Mouse (Mus musculus) heart, embryonic 14.5 days (tissue): ENCODE data around the gene D17Wsu92e. TPM values are rescaled to one million over a fixed set of nuclear protein-coding genes. Genes with fewer than 3 reads are reported as not detected.

Experiments
- ATAC-seq: fragments of 200-750 bp; cut with Nextera tagmentation; 2 replicates; pipeline ENCODE4 v1.8.0; 2017; ENCODE audit warnings: low read depth, moderate TSS enrichment; ENCODE audit not compliant: insufficient number of reproducible peaks, insufficient read depth, low FRiP score
- H3K27ac ChIP-seq, 2 experiments: fragments of 200-500 bp in 1 of 2; fragments of 300-500 bp in 1 of 2; sonication (generic) in 1 of 2; replicated peaks in 1 of 2; 2 replicates each; pipeline ENCODE4 v1.5.1; 2012 to 2014; ENCODE audit warnings: low read depth in 2 of 2, low read length in 2 of 2, control low read depth in 1 of 2, mild to moderate bottlenecking in 1 of 2, mixed read lengths in 1 of 2; ENCODE audit not compliant: control insufficient read depth in 1 of 2, insufficient read depth in 1 of 2
- H3K27me3 ChIP-seq: fragments of 300-500 bp; sonication (generic); 2 replicates; pipeline ENCODE4 v1.6.1; 2014; ENCODE audit warnings: mild to moderate bottlenecking, low read length, control low read depth; ENCODE audit not compliant: control insufficient read depth, insufficient read depth
- H3K36me3 ChIP-seq: fragments of 300-500 bp; sonication (generic); 2 replicates; pipeline ENCODE4 v1.6.1; 2014; ENCODE audit warnings: mild to moderate bottlenecking, control low read depth, low read length, mixed read lengths; ENCODE audit not compliant: control insufficient read depth, insufficient read depth
- H3K4me1 ChIP-seq, 2 experiments: fragments of 200-500 bp in 1 of 2; fragments of 300-500 bp in 1 of 2; sonication (generic) in 1 of 2; 2 replicates each; pipeline ENCODE4 v1.6.1; 2012 to 2014; ENCODE audit warnings: low read length in 2 of 2, control low read depth in 1 of 2, mixed read lengths in 1 of 2; ENCODE audit not compliant: control insufficient read depth in 2 of 2, insufficient read depth in 2 of 2
- H3K4me2 ChIP-seq: fragments of 300-500 bp; sonication (generic); 2 replicates; pipeline ENCODE4 v1.6.1; 2014; ENCODE audit warnings: mild to moderate bottlenecking, low read length
- H3K4me3 ChIP-seq, 2 experiments: fragments of 200-500 bp in 1 of 2; fragments of 300-500 bp in 1 of 2; sonication (generic) in 1 of 2; 2 replicates each; pipeline ENCODE4 v1.5.1; 2012 to 2014; ENCODE audit warnings: low read length in 2 of 2, mild to moderate bottlenecking in 2 of 2, control low read depth in 1 of 2, low read depth in 1 of 2, moderate library complexity in 1 of 2; ENCODE audit not compliant: control insufficient read depth in 1 of 2, insufficient read depth in 1 of 2
- H3K9ac ChIP-seq: fragments of 300-500 bp; sonication (generic); 2 replicates; pipeline ENCODE4 v1.6.1; 2014; ENCODE audit warnings: mild to moderate bottlenecking, low read length
- H3K9me3 ChIP-seq: fragments of 300-500 bp; sonication (generic); 2 replicates; pipeline ENCODE4 v1.6.1; 2016; ENCODE audit warnings: low read length, control low read depth; ENCODE audit not compliant: control insufficient read depth
- WGBS: fragments of 180-500 bp; shearing (Covaris S2); extraction: QIAGEN DNeasy Blood & Tissue Kit; methylation state at CpG from one replicate; pipeline ENCODE4 v1.1.7; 2014; 5-methylcytosine and 5-hydroxymethylcytosine counted together
- polyA plus RNA-seq: library from polyadenylated mRNA; unstranded; fragments of >200 nt; fragmentation: Nextera tagmentation; extraction: Ambion mirVana; gene quantifications from 2 replicates; pipeline ENCODE4 v1.2.1, GENCODE M21; 2014

D17Wsu92e gene
- polyA plus RNA-seq, 1 experiment from 2014 or later: 15.4 TPM

- no peak for ATAC-seq
- Histone ChIP-seq H3K4me2 (no peak within 1 kb of the TSS), H3K4me3 (no peak within 1 kb of the TSS), H3K9me3 (no peaks in the 10 kb centered on the region), H3K27ac (no peak within 1 kb of the TSS), H3K27me3 (peaks cover 11% of the 10 kb centered on the region; the same call in 1 of the 2 replicates), H3K9ac (no peak within 1 kb of the TSS), H3K4me1 (no peaks in the 10 kb centered on the region), H3K36me3 (no peaks in the 10 kb centered on the region)
- 70% methylated on average over 10 of the region's 10 CpGs for WGBS
Observed at GRCm38 (mm10) chr17:27728770-27729169, 91.7 kb downstream of the D17Wsu92e start, which contains the start of gene Spdef. Spdef (minus strand) TSS chr17:27728955.

- Histone ChIP-seq H3K9me3 (no peaks in the 10 kb centered on the region), H3K4me3 (no peak overlapping the region), H3K27me3 (peaks cover 11% of the 10 kb centered on the region), H3K4me1 (no peaks in the 10 kb centered on the region), H3K4me2 (no peak overlapping the region), H3K27ac (no peak overlapping the region), H3K9ac (no peak overlapping the region), H3K36me3 (no peaks in the 10 kb centered on the region)
- ATAC-seq: no peak
- 53% methylated on average over 7 of the region's 7 CpGs for WGBS
Observed at GRCm38 (mm10) chr17:27726527-27726926, 93.9 kb downstream of the D17Wsu92e start.

- no peak overlapping the region for H3K27ac ChIP-seq
- ATAC-seq: no peak
- 26% methylated on average over 10 of the region's 10 CpGs for WGBS
- H3K27me3 ChIP-seq: peaks cover 19% of the 10 kb centered on the region
- H3K4me3 ChIP-seq: no peak overlapping the region
- H3K9me3 ChIP-seq: no peaks in the 10 kb centered on the region
- H3K36me3 ChIP-seq: no peaks in the 10 kb centered on the region
- H3K4me2 ChIP-seq: no peak overlapping the region
- H3K4me1 ChIP-seq: no peaks in the 10 kb centered on the region
- no peak overlapping the region for H3K9ac ChIP-seq
Observed at GRCm38 (mm10) chr17:27725412-27725811, 95.0 kb downstream of the D17Wsu92e start.

GRCm38 (mm10) chr17:27725011-27725410, 95.4 kb downstream of the D17Wsu92e start:
- Histone ChIP-seq H3K27ac (no peak overlapping the region), H3K27me3 (peaks cover 22% of the 10 kb centered on the region), H3K9ac (no peak overlapping the region), H3K4me3 (no peak overlapping the region), H3K9me3 (no peaks in the 10 kb centered on the region), H3K4me1 (no peaks in the 10 kb centered on the region), H3K36me3 (no peaks in the 10 kb centered on the region), H3K4me2 (no peak overlapping the region)
- ATAC-seq: no peak
- WGBS: 46% methylated on average over 10 of the region's 10 CpGs

- H3K4me3 ChIP-seq: no peak overlapping the region
- 21% methylated on average over 3 of the region's 3 CpGs for WGBS
- H3K36me3 ChIP-seq: no peaks in the 10 kb centered on the region
- no peak overlapping the region for H3K4me2 ChIP-seq
- H3K4me1 ChIP-seq: no peaks in the 10 kb centered on the region
- no peak overlapping the region for H3K27ac ChIP-seq
- peaks cover 29% of the 10 kb centered on the region for H3K27me3 ChIP-seq
- no peak for ATAC-seq
- no peak overlapping the region for H3K9ac ChIP-seq
- H3K9me3 ChIP-seq: no peaks in the 10 kb centered on the region
Observed at GRCm38 (mm10) chr17:27724327-27724726, 96.1 kb downstream of the D17Wsu92e start.

- Histone ChIP-seq H3K9ac (no peak overlapping the region), H3K4me1 (peaks cover 0 to 4% of the 10 kb centered on the region in 2 experiments; a peak in 1 of 4 replicates), H3K4me2 (no peak overlapping the region), H3K9me3 (no peaks in the 10 kb centered on the region), H3K27ac (no peak overlapping the region), H3K4me3 (no peak overlapping the region), H3K27me3 (peaks cover 52% of the 10 kb centered on the region), H3K36me3 (no peaks in the 10 kb centered on the region)
- no peak for ATAC-seq
- WGBS: 78% methylated on average over 9 of the region's 9 CpGs
Observed at GRCm38 (mm10) chr17:27721125-27721664, 99.3 kb downstream of the D17Wsu92e start.

GRCm38 (mm10) chr17:27720326-27720725, 100.1 kb downstream of the D17Wsu92e start:
- Histone ChIP-seq H3K9me3 (no peaks in the 10 kb centered on the region), H3K4me1 (peaks cover 0 to 4% of the 10 kb centered on the region in 2 experiments; a peak in 1 of 4 replicates), H3K27ac (no peak overlapping the region), H3K9ac (no peak overlapping the region), H3K4me3 (no peak overlapping the region), H3K36me3 (no peaks in the 10 kb centered on the region), H3K4me2 (no peak overlapping the region), H3K27me3 (peaks cover 52% of the 10 kb centered on the region)
- WGBS: 48% methylated on average over 9 of the region's 9 CpGs
- no peak for ATAC-seq

- WGBS: 58% methylated on average over 14 of the region's 14 CpGs
- Histone ChIP-seq H3K9ac (no peak overlapping the region), H3K27ac (no peak overlapping the region), H3K4me3 (no peak overlapping the region), H3K4me1 (peaks cover 0 to 4% of the 10 kb centered on the region in 2 experiments; a peak in 1 of 4 replicates), H3K36me3 (no peaks in the 10 kb centered on the region), H3K27me3 (peaks cover 49% of the 10 kb centered on the region), H3K9me3 (no peaks in the 10 kb centered on the region), H3K4me2 (no peak overlapping the region)
- no peak for ATAC-seq
Observed at GRCm38 (mm10) chr17:27719663-27720062, 100.8 kb downstream of the D17Wsu92e start.
